Mouse (Mus musculus) lung, adult 2 months (tissue): Measurements from ENCODE around the gene Fignl2. TPM values are rescaled to one million over a fixed set of nuclear protein-coding genes. Genes with fewer than 3 reads are reported as not detected.
A peak's percentile ranks its signal among the peaks of the same experiment; 100 is the strongest.

ENCODE experiments used
- DNase-seq: peaks from one replicate; pipeline ENCODE4 v3.0.0; 2022
- H3K4me1 ChIP-seq: fragments of 200-500 bp; 2 replicates; pipeline ENCODE4 v1.6.1; 2011; ENCODE audit warnings: low read length; ENCODE audit not compliant: control insufficient read depth, insufficient read depth
- H3K4me3 ChIP-seq: fragments of 200-500 bp; replicated peaks from 2 replicates; pipeline ENCODE3; 2011; ENCODE audit warnings: low read depth, mild to moderate bottlenecking, control low read depth, low read length; ENCODE audit errors: extremely low read depth
- CTCF ChIP-seq: fragments of 200-500 bp; IDR thresholded peaks from 2 replicates; pipeline ENCODE4 v1.5.1; 2011; ENCODE audit warnings: mild to moderate bottlenecking, low read length, control low read depth; ENCODE audit not compliant: insufficient read depth
- POLR2A ChIP-seq: fragments of 200-500 bp; IDR thresholded peaks from 2 replicates; pipeline ENCODE4 v1.6.1; 2011; ENCODE audit warnings: low read depth, mild to moderate bottlenecking, control low read depth, low read length, borderline replicate concordance; ENCODE audit errors: extremely low read depth
- WGBS: fragments of 180-500 bp; shearing (Covaris S2); methylation state at CpG from one replicate; pipeline ENCODE4 v1.1.7; 2018; 5-methylcytosine and 5-hydroxymethylcytosine counted together
- polyA plus RNA-seq: library from polyadenylated mRNA; depleted of rRNA; stranded (reverse); fragments of >200 nt; gene quantifications from 2 replicates; pipeline ENCODE4 v1.2.3, GENCODE M21; 2012

Fignl2 gene
- polyA plus RNA-seq, 1 experiment: 9.3 TPM

DNA sequence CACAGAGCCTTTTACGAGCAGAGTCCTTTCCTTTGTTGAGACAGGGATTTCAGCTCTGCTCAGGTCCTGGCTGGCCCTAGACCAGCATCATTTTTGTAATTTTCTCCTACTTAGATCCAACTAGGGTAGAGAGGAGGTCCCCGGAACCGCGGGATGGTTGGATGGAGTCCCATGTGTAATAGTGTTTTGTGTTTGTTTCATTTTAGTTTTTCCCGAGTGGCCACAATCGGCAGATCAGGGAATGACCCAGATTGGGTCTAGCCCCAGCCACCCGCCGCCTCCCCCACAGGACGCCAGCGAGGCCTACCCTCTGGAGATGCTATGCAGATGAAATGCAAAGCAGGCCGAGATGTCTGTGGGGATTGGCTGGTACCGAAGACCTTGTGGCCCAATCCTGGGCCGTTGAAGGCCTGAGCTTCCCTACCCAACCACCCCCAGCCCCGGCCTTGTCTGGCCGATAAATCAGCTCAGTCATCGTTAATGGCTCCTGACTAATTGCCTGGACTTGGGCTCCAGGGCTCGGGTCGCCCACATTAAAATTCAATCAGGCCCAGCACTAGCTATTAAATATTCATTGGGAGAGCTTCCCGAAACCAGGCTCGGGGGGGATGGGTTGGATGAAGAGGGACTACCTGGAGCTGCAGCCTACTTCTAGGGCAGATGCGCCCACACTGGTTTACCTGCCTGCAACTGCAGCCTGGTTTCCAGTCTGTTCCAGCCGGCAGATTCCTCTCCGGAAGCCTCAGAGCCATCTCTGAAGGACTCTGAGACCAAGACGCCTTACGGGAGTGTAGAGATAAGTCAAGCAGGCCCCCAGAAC is 14.7 kb upstream of the Fignl2 start:
- no peak for DNase-seq
- 68% methylated on average over 25 of the region's 25 CpGs for WGBS
- Histone ChIP-seq H3K4me1 (no peaks in the 10 kb centered on the region), H3K4me3 (no peak overlapping the region)
- TF ChIP-seq CTCF (no peak), POLR2A (no peak)

DNA sequence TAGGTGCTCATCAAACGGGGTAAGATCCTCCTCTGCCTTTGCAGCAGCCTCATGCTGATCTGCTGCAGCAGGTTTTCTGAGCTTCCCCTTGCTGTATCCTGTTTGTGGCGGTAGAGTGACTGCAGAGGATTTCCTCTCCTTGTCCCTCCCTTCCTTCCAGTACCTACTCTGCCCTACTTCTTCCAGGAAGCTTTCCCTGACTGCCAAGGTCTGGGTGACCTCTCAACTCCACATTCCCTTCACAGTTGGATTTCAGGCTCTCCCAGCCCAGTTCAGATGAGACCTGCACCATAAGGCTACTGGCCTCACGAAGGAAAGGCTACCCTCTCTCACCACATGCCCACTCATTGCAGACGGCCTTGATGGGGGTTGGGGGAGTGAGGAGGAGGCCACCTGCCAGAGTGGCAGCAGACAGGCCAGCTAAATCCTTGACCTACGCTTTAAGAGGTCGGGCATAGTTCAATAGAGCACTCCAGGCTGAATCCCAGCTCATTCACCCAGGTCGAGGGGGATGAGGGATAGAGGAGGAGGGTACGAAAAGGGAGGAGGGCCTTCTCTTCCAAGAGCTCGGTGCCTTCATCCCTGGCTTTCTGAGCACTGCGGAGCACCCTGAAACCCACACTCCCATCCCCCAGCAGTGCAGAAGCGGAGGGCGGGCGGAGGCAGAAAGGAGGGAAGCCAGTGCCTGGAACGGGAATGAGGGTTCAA is 13.9 kb upstream of the Fignl2 start:
- 59% methylated on average over 14 of the region's 14 CpGs for WGBS
- no peak for TF ChIP-seq POLR2A
- Histone ChIP-seq H3K4me3 (no peak overlapping the region), H3K4me1 (no peaks in the 10 kb centered on the region)
- DNase-seq: no peak

DNA sequence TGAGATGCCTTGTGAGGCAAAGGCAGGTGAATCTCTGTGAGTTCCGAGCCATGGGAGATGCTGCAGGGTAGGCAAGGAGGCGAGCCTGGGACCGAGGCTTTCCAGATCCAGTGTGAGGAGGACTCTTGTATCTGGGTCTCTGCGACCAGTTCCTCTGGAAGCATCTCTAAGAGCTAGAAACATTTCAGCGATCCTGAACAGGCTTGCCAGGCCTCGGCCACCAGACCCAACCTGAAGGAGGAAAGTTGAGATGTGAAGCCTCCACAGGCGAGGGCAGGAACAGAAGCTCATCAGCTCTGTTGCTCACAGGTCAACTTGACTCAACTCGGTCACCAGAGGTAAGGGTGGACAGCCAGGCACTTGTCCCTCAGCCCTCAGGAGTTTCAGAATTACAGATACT is 13.2 kb upstream of the Fignl2 start:
- Histone ChIP-seq H3K4me3 (no peak overlapping the region), H3K4me1 (no peaks in the 10 kb centered on the region)
- 96% methylated on average over 8 of the region's 8 CpGs for WGBS
- DNase-seq: no peak
- TF ChIP-seq POLR2A (no peak), CTCF (no peak)

DNA sequence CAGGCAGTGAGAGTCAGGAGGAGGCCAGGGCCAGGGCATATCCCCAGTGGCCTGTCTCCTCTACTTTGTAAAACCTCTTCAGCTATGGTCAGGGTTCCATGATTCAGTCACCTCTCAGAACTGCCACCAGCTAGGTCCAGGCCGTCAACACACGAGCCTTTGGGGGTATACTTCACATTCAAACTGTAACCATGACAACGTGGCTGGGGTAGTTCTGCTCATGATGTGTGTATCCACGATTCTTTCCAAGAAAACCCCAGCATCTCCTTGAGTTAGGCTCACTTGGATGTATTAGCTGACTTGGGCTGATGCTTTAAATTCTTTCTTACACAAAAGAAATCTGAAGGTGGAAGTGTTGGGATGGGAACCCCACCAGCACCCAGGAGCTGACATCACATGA is 9.9 kb upstream of the Fignl2 start:
- Histone ChIP-seq H3K4me3 (no peak overlapping the region), H3K4me1 (no peaks in the 10 kb centered on the region)
- TF ChIP-seq CTCF (no peak), POLR2A (no peak)
- DNase-seq: no peak
- 75% methylated on average over 4 of the region's 4 CpGs for WGBS

DNA sequence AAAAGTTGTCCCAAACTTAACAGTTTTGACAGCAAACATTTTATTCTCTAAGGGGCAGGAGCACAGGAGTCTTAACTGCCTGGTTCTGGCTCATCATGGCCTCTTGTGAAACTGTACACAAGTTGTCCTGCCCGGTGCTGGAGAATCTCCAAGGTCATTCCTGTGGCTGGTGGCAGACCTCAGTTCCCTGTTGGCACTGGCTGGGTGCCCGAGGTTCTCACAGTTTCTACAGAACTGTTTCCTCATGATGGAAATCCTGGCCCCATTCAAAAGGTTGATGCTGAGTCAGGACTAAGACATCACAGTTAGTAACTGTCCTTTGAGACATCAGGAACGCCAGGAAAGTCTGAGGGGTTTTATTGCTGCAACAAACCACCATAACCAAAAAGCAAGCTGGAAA is 8.6 kb upstream of the Fignl2 start:
- 31% methylated on average over 3 of the region's 3 CpGs for WGBS
- DNase-seq: peak; percentile 46
- Histone ChIP-seq H3K4me1 (peaks cover 4% of the 10 kb centered on the region; the same call in 1 of the 2 replicates), H3K4me3 (no peak overlapping the region)
- TF ChIP-seq POLR2A (no peak), CTCF (no peak)

DNA sequence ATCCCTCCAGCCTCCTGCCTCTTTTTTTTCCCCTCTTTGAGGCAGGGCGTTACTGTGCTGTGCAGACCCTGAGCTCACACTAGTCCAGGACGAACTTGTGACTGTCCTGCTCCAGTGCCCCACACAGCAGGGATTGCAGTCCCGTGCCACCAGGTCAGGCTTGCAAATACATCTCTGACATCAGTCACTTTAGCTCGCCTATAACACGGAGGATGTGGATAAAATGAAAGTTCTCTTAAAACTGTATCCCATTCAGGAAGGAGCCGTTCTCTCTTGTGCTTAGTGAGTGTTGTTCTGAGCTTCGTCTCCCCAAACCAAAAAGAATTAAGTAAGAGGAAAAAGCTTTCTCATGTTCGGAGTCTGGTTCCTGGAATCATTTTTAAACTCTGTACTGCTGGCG is 8.1 kb upstream of the Fignl2 start:
- no peak for DNase-seq
- TF ChIP-seq CTCF (no peak), POLR2A (no peak)
- Histone ChIP-seq H3K4me3 (no peak overlapping the region), H3K4me1 (peaks cover 4% of the 10 kb centered on the region; the same call in 1 of the 2 replicates)
- WGBS: 64% methylated on average over 9 of the region's 9 CpGs

DNA sequence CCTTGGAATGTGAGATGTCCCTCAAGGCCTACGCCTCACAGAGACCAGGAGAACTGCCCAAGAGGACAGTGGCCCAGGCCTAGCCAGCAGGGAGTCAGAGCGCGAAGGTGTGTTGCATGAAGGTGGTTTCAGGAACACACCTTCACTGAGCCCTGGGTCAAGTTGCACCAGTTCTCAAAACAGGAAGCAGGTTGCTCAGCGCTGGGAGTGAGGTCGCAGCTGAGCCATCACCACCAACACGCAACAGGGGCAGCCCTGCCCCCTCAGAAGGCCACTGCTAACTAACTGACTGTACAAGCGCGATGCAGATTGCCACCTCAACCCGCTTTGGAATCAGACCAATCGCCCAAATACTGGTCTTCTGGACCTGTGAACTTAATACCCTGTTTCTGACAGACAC is 6.1 kb upstream of the Fignl2 start:
- H3K4me1 ChIP-seq: peaks cover 4% of the 10 kb centered on the region
- DNase-seq: no peak
- WGBS: 73% methylated on average over 10 of the region's 10 CpGs
- H3K4me3 ChIP-seq: no peak overlapping the region
- TF ChIP-seq CTCF: no peak
- TF ChIP-seq POLR2A: no peak

DNA sequence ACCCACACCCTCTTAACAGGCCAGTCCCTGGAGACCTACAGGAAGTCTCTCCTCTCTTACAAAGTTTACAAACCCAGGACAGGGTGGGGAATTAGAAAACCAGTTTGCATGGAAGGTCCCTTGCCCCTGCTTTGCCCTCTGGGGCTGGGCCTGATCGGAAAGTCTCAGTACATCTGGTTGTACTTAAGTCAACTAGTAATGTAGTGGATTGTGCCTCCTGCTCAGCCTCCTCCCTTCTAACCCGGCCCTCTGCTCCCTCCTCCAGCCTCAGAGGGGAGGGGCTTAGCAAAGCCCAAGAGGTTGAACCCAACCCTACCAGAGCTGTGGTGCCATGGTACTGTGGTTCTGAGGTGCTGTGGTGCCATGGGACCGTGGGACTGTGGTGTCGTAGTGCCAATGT is 3.9 kb upstream of the Fignl2 start:
- WGBS: 47% methylated on average over 4 of the region's 4 CpGs
- TF ChIP-seq CTCF (no peak), POLR2A (no peak)
- DNase-seq: no peak

DNA sequence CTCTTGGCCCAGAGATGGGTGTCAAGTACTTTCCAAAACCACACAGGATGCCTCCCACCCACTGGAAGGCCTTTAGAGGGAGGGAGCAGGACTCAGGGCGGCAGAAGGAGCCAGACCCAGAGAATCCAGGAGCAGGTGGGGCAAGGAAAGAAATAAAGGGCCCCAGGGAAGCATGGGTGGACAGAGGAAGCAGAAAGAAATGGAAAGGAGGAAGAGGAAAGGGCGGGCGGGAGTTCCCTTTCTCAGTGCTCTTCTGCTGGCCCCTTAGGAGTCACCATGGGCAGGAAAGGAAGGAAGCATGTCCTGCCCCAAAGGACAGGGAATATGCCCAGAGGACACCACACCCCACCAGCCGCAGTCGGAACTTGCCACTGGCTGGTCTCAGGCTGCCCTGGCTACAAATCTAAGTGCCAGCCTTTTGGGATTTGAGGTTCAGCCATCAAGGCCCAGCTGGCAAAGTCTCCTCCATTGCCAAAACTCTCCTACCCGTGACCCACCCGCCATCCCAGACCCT is 2.7 kb upstream of the Fignl2 start:
- H3K4me3 ChIP-seq: no peak overlapping the region
- TF ChIP-seq POLR2A (no peak), CTCF (no peak)
- no peak for DNase-seq
- peaks cover 10% of the 10 kb centered on the region for H3K4me1 ChIP-seq
- WGBS: 55% methylated on average over 7 of the region's 7 CpGs

More for the DNA sequence above, 3.9 kb upstream of the Fignl2 start:
- peaks cover 10% of the 10 kb centered on the region for H3K4me1 ChIP-seq
- H3K4me3 ChIP-seq: no peak overlapping the region

DNA sequence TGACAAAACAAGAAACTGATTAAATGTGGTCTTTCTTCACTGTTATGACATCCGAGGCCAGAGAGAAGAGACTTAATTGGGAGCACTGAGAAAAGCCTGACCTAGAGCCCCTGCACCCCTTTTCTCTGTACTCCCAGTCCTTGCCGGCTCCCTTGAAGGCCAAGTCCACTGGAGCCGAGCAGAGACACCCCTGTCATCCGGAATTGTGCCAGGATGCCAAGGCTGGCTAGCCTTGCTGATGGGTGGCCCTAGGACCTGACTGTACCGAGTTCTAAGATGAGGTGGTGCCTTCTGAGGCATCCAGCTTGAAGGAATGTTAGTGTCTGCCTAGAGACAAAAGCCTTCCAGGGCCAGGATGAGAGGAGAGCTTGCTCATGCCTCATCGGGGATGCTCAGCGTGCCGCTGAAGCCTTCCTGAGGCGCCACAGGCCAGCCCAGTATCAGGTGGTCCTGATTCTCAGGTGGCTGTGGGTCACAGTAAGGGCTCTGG is 1.7 kb upstream of the Fignl2 start:
- WGBS: 71% methylated on average over 9 of the region's 9 CpGs
- TF ChIP-seq CTCF (no peak), POLR2A (no peak)
- H3K4me3 ChIP-seq: no peak overlapping the region

More for the DNA sequence above, 1.7 kb upstream of the Fignl2 start:
- DNase-seq: no peak
- H3K4me1 ChIP-seq: peaks cover 10% of the 10 kb centered on the region
